Mouse (Mus musculus): ENCODE data around the gene Acadvl. TPM values are rescaled to one million over a fixed set of nuclear protein-coding genes. Genes with fewer than 3 reads are reported as not detected.

The Acadvl gene
- total RNA-seq, 1 experiment from 2014 or later: 1,177 TPM

- DNase-seq: no peak
Measured at GRCm38 (mm10) chr11:70002471-70002870, 12.7 kb downstream of the Acadvl start.

DNA sequence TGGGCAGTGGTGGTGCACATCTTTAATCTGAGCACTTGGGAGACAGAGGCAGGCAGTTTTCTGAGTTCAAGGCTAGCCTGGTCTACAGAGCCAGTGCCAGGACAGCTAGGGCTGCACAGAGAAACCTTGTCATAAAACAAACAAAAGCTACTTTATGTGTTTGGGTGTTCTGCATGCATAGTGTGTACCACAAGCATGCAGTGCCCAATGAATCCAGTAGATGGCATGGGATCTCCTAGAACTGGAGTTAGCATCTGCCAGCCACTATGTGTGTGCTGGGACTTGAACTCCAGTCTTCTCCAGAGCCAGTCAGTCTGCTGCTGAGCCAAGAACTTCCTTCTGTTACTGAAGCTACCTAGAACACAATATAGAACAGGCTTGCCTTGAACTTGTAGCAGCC, 13.3 kb downstream of the Acadvl start:
- peak; percentile 76 for DNase-seq

DNA sequence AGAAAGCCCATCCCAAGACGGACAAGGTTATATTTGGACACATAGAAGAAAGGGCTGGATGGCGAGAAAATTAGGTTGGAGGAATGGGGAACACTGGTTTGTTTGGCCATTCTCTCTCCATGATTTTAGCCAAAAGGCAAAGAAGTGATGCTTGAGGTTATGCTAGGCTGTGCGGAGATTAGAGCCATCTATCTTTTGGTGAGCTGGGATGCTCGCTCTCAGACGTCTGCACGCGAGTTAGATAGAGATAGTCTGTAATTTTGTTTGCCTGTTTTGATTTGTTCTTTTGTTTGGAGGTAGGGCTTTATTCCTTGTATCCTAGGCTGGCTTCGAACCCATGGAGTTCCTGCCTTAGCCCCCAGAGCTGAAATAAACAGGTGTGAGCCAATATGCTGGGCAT, 14.1 kb downstream of the Acadvl start:
- peak; percentile 4 for DNase-seq

DNA sequence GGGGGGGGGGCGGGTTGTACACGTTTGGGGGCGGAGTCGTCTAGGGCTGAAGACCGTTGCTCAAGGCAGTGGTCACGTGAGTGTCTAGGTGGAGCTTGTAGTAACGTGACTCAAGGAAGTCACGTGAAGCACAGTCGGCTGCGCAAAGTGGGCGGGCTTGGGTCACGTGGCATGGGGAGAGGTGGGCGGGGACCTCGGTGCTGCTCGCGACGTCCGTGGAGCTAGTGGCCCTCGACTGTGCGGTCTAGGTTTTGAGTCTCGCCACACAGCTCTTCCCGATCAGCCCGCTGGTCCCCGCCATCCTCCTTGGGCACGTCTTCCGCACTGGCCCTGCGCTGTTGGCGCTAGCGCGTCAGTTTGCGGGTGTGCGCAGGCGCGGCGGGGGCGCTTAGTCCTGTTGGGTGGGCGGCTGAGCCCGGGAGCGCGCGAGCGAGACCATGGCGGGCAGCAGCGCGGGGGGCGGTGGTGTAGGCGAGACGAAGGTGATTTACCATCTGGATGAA, 14.8 kb downstream of the Acadvl start, which contains the start of gene Dvl2:
Gene Dvl2 (plus strand): TSS at position 200 of the 503 bp plus-strand sequence.
- peak; percentile 96 for DNase-seq

DNA sequence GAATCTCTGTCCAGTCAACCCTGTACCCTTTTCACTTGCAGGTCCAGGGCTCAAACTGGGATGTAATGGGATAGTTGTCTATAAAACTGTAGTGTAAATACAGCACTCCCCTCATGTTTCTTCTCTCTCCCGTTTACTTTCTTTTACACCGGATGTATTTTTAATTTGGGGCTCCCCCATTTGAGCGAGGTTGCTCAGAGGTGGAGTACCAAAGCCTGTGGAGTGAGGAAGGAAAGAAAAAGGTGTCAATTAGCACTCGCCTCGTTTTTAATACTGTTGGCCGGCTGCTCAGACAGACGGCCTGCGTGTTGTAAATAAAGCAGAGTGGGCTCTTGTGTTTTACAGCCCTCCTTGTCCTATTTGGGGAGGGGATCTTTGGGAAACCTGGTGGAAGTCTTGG, 15.5 kb downstream of the Acadvl start:
- no peak for DNase-seq

DNA sequence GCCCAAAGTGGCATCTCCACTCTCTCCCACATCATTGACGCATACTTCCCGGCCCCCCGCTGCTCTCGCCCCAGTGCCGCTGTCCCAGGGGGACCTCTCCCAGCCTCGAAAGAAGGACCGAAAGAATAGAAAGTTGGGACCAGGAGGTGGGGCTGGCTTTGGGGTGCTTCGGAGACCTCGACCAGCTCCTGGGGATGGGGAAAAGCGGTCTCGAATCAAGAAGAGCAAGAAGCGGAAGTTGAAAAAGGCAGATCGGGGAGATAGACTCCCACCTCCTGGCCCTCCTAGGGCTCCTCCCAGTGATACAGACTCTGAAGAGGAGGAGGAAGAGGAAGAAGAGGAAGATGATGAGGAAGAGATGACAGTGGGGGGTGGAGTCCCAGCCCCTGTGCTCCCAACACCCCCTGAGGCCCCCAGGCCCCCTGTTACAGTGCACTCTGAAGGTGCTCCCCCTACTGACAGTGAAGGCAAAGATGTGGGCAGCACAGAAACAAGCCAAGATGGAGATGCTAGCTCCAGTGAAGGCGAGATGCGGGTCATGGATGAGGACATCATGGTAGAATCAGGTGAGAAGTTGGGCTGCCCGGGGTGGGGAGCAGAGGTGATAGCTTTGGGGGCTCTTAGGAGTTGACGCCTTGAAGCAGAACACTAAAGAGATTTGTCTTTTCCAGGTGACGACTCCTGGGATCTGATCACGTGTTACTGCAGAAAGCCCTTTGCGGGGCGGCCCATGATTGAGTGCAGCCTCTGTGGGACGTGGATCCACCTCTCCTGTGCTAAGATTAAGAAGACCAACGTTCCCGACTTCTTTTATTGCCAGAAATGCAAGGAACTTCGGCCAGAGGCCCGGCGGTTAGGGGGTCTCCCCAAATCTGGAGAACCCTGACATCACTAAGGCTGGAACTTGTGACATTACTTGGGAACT, 16.4 kb downstream of the Acadvl start:
- DNase-seq: peak; percentile 33

DNA sequence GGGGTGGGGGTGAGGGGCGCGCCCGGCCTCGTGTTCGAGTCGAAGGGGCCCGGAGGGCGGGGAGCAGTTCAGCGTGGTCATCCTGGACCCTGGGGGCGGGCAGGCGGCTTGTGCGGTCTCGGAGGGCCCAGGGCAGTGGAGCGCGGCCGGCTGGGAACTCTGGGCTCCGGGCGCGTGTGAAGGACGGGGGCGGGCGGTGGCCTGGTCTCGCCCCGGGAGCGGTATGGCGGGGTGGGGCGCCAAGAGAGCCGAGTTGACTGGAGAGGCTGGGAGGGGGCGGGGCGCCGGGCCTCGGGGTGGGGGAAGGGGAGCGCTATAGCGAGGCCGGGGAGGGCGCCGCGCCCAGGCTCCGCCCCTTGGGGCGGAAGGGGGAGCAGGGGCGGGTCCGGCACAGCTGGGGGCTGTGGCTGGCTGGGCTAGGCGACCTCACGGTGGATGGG, 18.1 kb downstream of the Acadvl start:
- peak; percentile 96 for DNase-seq

- DNase-seq: peak; percentile 84
Measured at GRCm38 (mm10) chr11:69996161-69997061, 18.8 kb downstream of the Acadvl start.

DNA sequence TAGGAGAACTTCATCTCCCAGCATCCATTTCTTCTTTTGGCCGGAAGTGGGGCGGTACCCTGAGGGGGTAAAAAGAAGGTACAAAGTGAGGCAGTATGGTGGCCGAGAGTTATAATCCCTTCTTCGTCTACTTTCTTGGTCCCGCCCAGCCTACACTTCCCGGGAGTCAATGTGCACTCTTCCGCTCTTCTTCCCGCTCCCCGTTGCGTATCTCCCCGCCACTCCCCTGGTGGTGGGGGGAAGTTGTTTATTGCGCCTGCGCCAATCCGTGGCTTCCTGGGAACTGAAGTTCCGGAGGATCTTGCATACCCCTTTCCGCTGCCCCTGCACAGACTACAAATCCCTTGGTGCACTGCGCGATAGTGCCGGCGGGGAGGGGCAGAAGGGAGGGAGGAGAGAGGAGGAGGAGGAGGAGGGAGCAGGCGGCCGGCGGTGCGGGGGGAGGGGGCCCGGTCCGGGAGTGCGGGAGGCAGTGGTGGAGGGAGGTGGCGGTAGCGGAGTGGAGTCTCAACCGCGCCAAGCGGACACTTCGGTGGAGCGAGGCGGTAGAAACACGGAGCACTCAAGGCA, 19.7 kb downstream of the Acadvl start, which contains the start of gene Phf23:
Gene Phf23 (plus strand): TSS at position 387 of the 570 bp plus-strand sequence.
- peak; percentile 99 for DNase-seq

- DNase-seq: no peak
Measured at GRCm38 (mm10) chr11:69994401-69995090, 20.7 kb downstream of the Acadvl start.

DNA sequence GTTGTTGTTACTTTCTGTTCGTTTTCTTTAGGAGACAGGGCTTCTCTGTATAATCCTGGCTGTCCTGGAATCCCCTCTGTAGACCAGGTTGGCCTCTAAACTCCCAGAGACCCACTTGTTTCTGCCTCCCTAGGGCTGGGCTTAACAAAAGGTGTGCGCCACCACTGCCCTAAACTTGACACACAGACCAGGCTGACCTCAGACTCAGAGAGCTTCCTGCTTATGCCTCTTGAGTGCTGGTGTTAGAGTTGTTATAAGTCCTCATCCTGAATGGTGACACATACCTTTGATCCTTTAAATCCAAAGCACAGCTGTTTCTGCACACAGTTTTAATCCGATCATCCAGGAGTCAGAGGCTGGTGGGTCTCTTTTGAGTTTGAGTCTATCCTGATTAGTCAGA, 22.3 kb downstream of the Acadvl start:
- DNase-seq: no peak

GRCm38 (mm10) chr11:69992396-69992795, 22.8 kb downstream of the Acadvl start:
- DNase-seq: no peak

GRCm38 (mm10) chr11:69991711-69992110, 23.5 kb downstream of the Acadvl start:
- DNase-seq: no peak

- peak; percentile 99 for DNase-seq
Measured at GRCm38 (mm10) chr11:69990850-69991691, 24.1 kb downstream of the Acadvl start, which contains the start of gene Gabarap. Gene Gabarap (plus strand): TSS chr11:69991143.

- peak; percentile 7 for DNase-seq
Measured at GRCm38 (mm10) chr11:69989949-69990348, 25.3 kb downstream of the Acadvl start.

DNA sequence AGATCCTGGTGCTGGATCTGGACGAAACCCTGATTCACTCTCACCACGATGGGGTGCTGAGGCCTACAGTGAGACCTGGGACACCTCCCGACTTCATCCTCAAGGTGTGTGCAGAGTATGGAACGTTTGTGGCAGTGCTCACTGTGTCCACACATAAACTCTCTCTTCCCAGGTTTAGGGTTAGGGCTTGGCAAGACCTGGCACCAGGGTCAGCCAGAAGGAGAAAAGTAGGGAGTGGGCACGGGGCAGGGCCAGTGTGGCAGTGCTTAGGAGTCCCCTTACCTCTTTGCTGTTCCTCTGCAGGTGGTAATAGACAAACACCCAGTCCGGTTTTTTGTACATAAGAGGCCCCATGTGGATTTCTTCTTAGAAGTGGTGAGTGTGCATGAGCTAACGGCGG, 30.8 kb downstream of the Acadvl start:
- DNase-seq: no peak

DNA sequence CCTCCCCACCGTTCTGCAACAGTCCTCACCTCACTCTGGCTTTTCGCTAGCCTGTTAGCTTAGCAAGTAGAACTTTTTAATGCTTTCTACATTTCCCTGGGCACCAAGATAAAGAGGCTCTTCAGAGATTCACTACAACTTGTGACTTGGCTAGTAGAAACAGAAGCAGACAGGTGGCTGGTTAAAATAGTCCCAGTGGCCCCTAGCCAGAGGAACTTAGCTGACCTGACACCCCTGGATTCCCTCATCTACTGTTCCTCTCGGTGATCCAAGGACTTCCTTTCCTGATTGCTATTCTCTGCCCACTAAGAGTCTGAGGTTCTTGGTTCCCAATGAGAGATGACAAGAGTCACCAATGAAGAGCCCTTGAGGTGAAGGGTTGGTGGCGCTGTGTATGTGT, 31.8 kb downstream of the Acadvl start:
- DNase-seq: no peak

DNA sequence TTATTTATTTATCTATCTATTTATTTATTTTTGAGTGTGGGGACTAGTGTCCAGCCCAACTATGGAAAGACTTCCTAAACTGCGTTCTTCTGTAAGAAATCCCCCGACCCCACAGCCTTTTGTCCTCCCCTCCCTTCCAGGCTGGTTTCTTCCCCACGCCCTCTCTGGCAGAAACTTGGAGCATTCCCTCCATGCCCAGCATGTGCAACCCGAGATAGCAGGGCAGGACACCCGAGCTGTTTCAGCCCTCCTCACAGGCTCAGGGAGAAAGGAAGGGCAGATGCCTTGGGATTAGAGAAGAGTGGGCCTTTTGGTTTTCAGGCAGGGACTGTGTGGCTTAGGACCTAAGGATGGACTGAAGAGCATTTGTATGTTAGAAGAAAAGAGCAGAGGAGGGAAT, 32.3 kb downstream of the Acadvl start:
- DNase-seq: peak; percentile 61

DNA sequence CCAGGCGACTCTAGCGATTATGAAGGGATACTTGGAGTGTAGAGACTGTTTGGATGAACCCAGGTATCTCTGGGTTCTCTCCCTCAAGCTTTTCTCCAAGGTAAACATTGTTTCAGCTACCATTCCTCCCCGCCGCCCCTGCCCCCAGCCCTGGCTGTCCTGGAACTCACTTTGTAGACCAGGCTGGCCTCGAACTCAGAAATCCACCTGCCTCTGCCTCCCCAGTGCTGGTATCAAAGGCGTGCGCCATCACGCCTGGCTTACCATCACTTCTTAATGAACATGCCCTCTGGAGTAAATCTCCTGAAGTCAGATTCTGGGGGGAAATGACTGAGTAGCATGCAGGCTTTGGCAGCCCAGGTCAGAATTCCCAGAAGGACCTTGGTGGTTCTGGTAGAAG, 33.0 kb downstream of the Acadvl start, which contains the start of gene Elp5:
Gene Elp5 (minus strand): TSS at position 293 of the 400 bp plus-strand sequence.
- DNase-seq: no peak

DNA sequence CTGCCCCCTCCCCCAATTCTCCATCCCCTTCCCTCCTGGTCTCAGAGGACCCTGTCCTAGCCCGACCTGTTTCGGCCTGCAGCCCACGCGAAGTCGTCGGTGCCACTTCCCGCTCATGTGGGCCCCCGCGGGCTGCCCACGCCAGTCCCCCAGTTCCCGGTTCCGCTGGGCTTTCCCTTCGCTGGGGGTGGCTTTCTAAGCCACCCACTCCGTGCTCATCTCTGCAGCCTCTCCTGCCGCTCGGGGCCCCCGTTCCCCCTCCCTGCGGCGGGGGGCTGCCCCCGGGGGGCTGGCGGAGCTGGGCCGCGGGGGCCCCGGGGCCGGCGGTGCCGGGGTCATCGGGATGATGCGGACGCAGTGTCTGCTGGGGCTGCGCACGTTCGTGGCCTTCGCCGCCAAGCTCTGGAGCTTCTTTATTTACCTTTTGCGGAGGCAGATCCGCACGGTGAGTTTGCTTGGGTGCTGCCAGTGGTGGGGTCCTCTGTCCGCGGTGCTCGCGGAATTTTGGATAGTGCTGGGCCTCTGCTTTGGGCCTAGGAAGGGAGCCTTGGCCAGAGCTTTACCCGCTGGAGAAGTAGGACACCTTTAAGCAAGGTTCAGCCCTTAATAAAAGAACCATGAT, 34.0 kb downstream of the Acadvl start, which contains the start of gene Ctdnep1:
Gene Ctdnep1 (plus strand): TSS at position 16 of the 622 bp plus-strand sequence.
- DNase-seq: peak; percentile 49

Measured in adrenal gland, postnatal 14 days (tissue).